Mouse (Mus musculus): ENCODE data around the gene Prkce.

- no peak for TF ChIP-seq CTCF (IDR thresholded peaks at IDR 0.05; ENCODE audit: control insufficient read depth, insufficient read depth, low read length)
- TF ChIP-seq POLR2A (IDR thresholded peaks at IDR 0.05; ENCODE audit: borderline replicate concordance, control insufficient read depth, low read depth, low read length): no peak
Measured at GRCm38 (mm10) chr17:86586441-86586840, 418.9 kb downstream of the Prkce start.

Measured in bone marrow, adult 2 months (tissue).